Mouse (Mus musculus): ENCODE data around the gene Lpar3. TPM values are rescaled to one million over a fixed set of nuclear protein-coding genes. Genes with fewer than 3 reads are reported as not detected.

The Lpar3 gene
- polyA plus RNA-seq, 2 experiments = 0.02 to 0.06 TPM

DNA sequence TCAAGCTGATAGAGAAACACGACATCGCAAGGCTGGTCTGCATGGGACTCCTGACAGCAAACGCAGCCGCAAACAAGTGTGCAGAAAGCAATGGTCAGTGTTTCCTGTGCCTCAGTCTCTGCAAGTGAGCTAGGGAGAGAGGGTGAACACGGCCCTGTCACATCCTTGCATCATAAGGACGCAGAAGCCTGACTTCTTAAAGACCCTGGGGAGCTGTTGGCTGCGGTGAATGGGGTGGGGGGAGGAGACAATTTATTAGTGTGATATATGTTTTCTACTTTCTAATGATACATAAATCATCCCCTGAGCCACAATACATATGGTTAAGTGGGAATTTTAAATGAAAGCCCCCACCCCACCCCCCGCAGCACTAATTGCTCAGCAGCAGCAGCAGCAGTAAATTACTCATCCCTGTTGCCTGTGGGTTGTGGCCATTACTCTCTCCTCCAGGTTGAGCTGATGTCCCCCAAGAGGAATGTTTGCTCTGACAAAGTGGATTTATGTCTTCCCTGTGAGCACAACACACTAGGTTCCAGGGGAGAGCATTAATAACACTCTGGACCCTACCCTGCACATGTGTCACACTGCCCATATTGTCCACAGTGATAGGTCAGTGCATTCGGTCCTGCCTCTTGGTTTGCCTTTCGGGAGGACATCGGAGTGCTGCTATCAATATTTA lies 21.8 kb upstream of the Lpar3 start:
- WGBS (ENCODE audit: insufficient replicate concordance) = 67% methylated on average over 11 of the region's 11 CpGs
- Histone ChIP-seq H3K27ac (no peak overlapping the region), H3K36me3 (replicated peaks; ENCODE audit: control insufficient read depth, insufficient read depth, low read depth) (no peaks in the 10 kb centered on the region), H3K9ac (replicated peaks) (no peak overlapping the region), H3K9me3 (ENCODE audit: control insufficient read depth, low read length) (no peaks in the 10 kb centered on the region), H3K4me3 (ENCODE audit: insufficient read depth in 1 of 2, low read depth in 2 of 2, low read length in 2 of 2) (no peak overlapping the region), H3K27me3 (ENCODE audit: control insufficient read depth, insufficient read depth, low read length) (no peaks in the 10 kb centered on the region; the same call in 1 of the 2 replicates), H3K4me1 (replicated peaks; ENCODE audit: control insufficient read depth in 2 of 2, insufficient read depth in 2 of 2, low read length in 1 of 2) (no peaks in the 10 kb centered on the region), H3K4me2 (ENCODE audit: low read depth) (no peak overlapping the region)
- no peak for TF ChIP-seq EP300 (IDR thresholded peaks at IDR 0.05; ENCODE audit: low read depth)
- no peak for TF ChIP-seq CTCF (IDR thresholded peaks at IDR 0.05; ENCODE audit: low read depth)
- ATAC-seq (ENCODE audit: insufficient read depth) = no peak
- DNase-seq (ENCODE audit: low read depth in 3 of 3, low spot score in 3 of 3) = no peak

DNA sequence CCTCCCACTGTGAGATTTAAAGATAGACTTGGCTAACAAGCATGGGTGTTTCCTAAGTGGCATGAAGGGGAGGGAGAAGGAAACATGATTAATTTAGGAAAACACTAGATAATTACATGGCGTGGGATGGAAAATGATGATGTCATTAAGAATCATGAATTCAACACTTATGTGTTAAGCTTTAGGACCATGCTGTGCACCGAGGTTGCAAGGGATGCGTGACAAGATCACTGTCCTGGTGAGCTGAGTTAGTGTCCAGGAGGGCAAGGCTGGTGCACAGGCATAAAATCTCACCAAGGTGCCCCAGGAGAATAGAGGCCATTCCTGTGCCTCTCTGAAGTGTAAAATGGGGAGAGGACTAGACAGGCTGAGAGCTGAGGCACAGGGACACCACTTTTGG lies 21.3 kb upstream of the Lpar3 start:
- ATAC-seq (ENCODE audit: insufficient read depth) = no peak
- Histone ChIP-seq H3K4me1 (replicated peaks; ENCODE audit: control insufficient read depth in 2 of 2, insufficient read depth in 2 of 2, low read length in 1 of 2) (no peaks in the 10 kb centered on the region), H3K9ac (replicated peaks) (no peak overlapping the region), H3K4me2 (ENCODE audit: low read depth) (no peak overlapping the region), H3K4me3 (ENCODE audit: insufficient read depth in 1 of 2, low read depth in 2 of 2, low read length in 2 of 2) (no peak overlapping the region), H3K9me3 (ENCODE audit: control insufficient read depth, low read length) (no peaks in the 10 kb centered on the region), H3K27ac (no peak overlapping the region), H3K27me3 (ENCODE audit: control insufficient read depth, insufficient read depth, low read length) (no peaks in the 10 kb centered on the region; the same call in 1 of the 2 replicates), H3K36me3 (replicated peaks; ENCODE audit: control insufficient read depth, insufficient read depth, low read depth) (no peaks in the 10 kb centered on the region)
- 66% methylated on average over 3 of the region's 3 CpGs for WGBS (ENCODE audit: insufficient replicate concordance)
- DNase-seq (ENCODE audit: low read depth in 3 of 3, low spot score in 3 of 3) = no peak
- no peak for TF ChIP-seq CTCF (IDR thresholded peaks at IDR 0.05; ENCODE audit: low read depth)
- TF ChIP-seq EP300 (IDR thresholded peaks at IDR 0.05; ENCODE audit: low read depth) = no peak

DNA sequence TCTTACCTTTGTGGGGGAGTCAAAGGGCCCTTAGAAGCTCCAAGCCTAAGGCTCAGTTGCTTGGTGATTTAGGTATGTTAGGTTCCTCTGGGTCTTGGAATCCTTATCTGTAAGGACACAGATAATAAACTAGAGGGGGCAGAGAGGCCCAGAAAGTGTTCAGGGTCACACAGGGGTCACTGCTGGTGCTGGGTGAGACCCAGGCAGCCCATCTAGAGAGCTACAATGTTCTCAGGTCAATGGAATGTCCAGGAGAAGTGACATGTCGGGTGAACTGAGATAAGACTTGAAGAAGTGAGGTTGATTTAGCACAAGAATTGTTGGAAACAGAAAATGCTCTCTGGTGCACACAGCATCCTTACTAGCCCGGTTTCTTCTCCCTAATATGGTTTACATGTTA lies 16.4 kb upstream of the Lpar3 start:
- Histone ChIP-seq H3K36me3 (replicated peaks; ENCODE audit: control insufficient read depth, insufficient read depth, low read depth) (no peaks in the 10 kb centered on the region), H3K4me3 (ENCODE audit: insufficient read depth in 1 of 2, low read depth in 2 of 2, low read length in 2 of 2) (no peak overlapping the region), H3K27me3 (ENCODE audit: control insufficient read depth, insufficient read depth, low read length) (no peaks in the 10 kb centered on the region; the same call in 1 of the 2 replicates), H3K9ac (replicated peaks) (no peak overlapping the region), H3K4me1 (replicated peaks; ENCODE audit: control insufficient read depth in 2 of 2, insufficient read depth in 2 of 2, low read length in 1 of 2) (no peaks in the 10 kb centered on the region), H3K27ac (no peak overlapping the region), H3K9me3 (ENCODE audit: control insufficient read depth, low read length) (no peaks in the 10 kb centered on the region), H3K4me2 (ENCODE audit: low read depth) (no peak overlapping the region)
- no peak for ATAC-seq (ENCODE audit: insufficient read depth)
- WGBS (ENCODE audit: insufficient replicate concordance) = 18% methylated on average over 2 of the region's 2 CpGs
- TF ChIP-seq EP300 (IDR thresholded peaks at IDR 0.05; ENCODE audit: low read depth) (no peak), CTCF (IDR thresholded peaks at IDR 0.05; ENCODE audit: low read depth) (no peak)
- DNase-seq (ENCODE audit: low read depth in 3 of 3, low spot score in 3 of 3) = no peak

DNA sequence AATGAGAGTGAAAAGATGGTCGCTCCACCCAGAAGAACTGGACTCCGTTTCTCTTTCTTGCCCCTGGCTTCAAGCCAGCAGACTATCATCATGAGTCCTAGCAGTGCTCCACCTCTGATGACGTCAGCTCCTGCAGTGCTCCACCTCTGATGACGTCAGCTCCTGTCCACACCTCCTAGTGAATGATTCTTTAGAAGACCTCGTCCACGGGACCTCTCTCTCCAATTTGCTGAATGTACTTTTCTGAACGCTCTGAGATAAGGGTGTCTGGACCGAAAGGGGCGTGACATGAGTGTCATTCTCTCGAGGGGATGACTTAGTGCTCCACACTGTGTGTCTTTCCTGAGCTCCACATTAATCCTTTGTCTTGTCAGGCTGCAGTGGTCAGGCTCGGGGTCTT lies 15.5 kb upstream of the Lpar3 start:
- Histone ChIP-seq H3K4me2 (ENCODE audit: low read depth) (no peak overlapping the region), H3K9ac (replicated peaks) (no peak overlapping the region), H3K27ac (no peak overlapping the region), H3K36me3 (replicated peaks; ENCODE audit: control insufficient read depth, insufficient read depth, low read depth) (no peaks in the 10 kb centered on the region), H3K9me3 (ENCODE audit: control insufficient read depth, low read length) (no peaks in the 10 kb centered on the region), H3K4me1 (replicated peaks; ENCODE audit: control insufficient read depth in 2 of 2, insufficient read depth in 2 of 2, low read length in 1 of 2) (no peaks in the 10 kb centered on the region), H3K4me3 (ENCODE audit: insufficient read depth in 1 of 2, low read depth in 2 of 2, low read length in 2 of 2) (no peak overlapping the region), H3K27me3 (ENCODE audit: control insufficient read depth, insufficient read depth, low read length) (no peaks in the 10 kb centered on the region; the same call in 1 of the 2 replicates)
- 41% methylated on average over 11 of the region's 11 CpGs for WGBS (ENCODE audit: insufficient replicate concordance)
- no peak for TF ChIP-seq CTCF (IDR thresholded peaks at IDR 0.05; ENCODE audit: low read depth)
- no peak for TF ChIP-seq EP300 (IDR thresholded peaks at IDR 0.05; ENCODE audit: low read depth)
- DNase-seq (ENCODE audit: low read depth in 3 of 3, low spot score in 3 of 3) = no peak
- no peak for ATAC-seq (ENCODE audit: insufficient read depth)

DNA sequence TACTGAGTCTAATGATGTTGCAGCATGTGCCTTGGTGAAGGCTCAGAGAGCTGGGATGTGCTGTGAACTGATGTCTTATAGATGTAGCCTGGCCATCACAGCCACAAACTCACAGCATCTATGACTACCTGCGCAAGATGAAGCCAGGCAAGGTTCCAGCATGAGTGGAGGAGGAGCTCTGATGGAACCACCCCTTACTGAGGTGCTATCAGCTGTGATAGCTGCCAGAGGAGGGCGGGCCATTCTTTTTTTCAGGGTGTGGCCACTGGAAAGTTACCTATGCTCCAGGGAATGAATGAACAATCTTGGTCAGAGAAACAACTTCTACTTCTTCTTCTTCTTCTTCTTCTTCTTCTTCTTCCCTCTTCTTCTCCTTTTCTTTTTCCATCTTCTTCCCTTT lies 14.1 kb upstream of the Lpar3 start:
- H3K9ac ChIP-seq (replicated peaks) = no peak overlapping the region
- ATAC-seq (ENCODE audit: insufficient read depth) (no peak), DNase-seq (ENCODE audit: low read depth in 3 of 3, low spot score in 3 of 3) (no peak)
- no peaks in the 10 kb centered on the region for H3K36me3 ChIP-seq (replicated peaks; ENCODE audit: control insufficient read depth, insufficient read depth, low read depth)
- TF ChIP-seq EP300 (IDR thresholded peaks at IDR 0.05; ENCODE audit: low read depth) = no peak
- no peak for TF ChIP-seq CTCF (IDR thresholded peaks at IDR 0.05; ENCODE audit: low read depth)
- H3K4me2 ChIP-seq (ENCODE audit: low read depth) = no peak overlapping the region
- H3K4me3 ChIP-seq (ENCODE audit: insufficient read depth in 1 of 2, low read depth in 2 of 2, low read length in 2 of 2) = no peak overlapping the region
- H3K4me1 ChIP-seq (replicated peaks; ENCODE audit: control insufficient read depth in 2 of 2, insufficient read depth in 2 of 2, low read length in 1 of 2) = no peaks in the 10 kb centered on the region
- 52% methylated on average over 2 of the region's 2 CpGs for WGBS (ENCODE audit: insufficient replicate concordance)
- no peaks in the 10 kb centered on the region; the same call in 1 of the 2 replicates for H3K27me3 ChIP-seq (ENCODE audit: control insufficient read depth, insufficient read depth, low read length)
- H3K27ac ChIP-seq = no peak overlapping the region
- no peaks in the 10 kb centered on the region for H3K9me3 ChIP-seq (ENCODE audit: control insufficient read depth, low read length)

Data from liver, embryonic 14.5 days (tissue).